Mouse (Mus musculus) heart, postnatal 14 days (tissue): Measurements from ENCODE around the gene Vwa3b. TPM values are rescaled to one million over a fixed set of nuclear protein-coding genes. Genes with fewer than 3 reads are reported as not detected.

ENCODE experiments used
- DNase-seq, 2 experiments: peaks; one replicate each; pipeline ENCODE4 v3.0.0; 2021 to 2022
- intact Hi-C: fragments of 180-260 bp; cut with DNase I; formaldehyde crosslinking; loops from one replicate; pipeline ENCODE4 v1.15.1; 2025
- long read RNA-seq, 2 experiments: library from polyadenylated mRNA; stranded (forward); transcript quantifications; one replicate each; pipeline ENCODE4 v2.0.0; 2021
- total RNA-seq, 2 experiments: library from RNA; stranded (reverse); gene quantifications; 2 replicates each; pipeline ENCODE4 v1.2.3; 2021

Vwa3b gene
- total RNA-seq = under 1 TPM; 0.20 to 0.65 TPM
- long read RNA-seq, experiment 1 = 0 reads
- long read RNA-seq, experiment 2 = 0 reads

DNA sequence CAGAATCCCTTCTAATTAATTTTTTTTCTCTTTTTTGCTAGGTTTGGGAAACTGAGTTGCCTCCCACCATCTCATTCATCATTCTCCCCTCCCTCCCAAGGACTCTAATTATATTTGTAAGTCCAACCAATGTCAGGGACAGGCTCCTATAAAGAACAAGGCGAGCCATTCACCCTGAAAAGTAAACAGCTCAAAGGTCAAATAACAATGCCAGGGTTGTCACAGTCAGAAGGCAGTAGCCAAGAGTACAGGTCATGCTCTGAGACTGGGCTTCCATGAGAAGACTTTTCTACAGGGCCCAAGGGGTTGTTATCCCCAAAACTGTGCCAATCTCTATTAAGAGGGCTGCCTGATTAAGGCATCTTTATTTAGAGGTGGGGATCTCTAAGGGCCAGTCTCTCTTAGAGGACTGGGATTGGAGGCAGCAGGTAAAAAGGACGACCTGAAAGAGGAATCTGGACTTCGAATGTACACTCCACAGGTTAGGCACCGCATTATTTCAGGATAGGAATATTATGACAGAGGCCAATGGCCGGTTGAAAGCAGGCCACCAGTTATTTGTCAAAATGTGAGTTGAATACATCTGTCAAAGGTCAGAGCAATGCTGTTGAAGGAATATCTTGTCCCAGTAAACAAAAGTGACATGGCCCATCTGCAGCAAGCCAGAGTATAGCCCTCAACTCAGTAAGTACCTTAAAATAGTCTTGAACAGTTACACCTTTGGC lies at the start of gene Vwa3b:
TSS of gene Vwa3b (plus strand) at position 635 of the 725 bp plus-strand sequence.
- no peak for DNase-seq
- intact Hi-C loops = no loop called here

DNA sequence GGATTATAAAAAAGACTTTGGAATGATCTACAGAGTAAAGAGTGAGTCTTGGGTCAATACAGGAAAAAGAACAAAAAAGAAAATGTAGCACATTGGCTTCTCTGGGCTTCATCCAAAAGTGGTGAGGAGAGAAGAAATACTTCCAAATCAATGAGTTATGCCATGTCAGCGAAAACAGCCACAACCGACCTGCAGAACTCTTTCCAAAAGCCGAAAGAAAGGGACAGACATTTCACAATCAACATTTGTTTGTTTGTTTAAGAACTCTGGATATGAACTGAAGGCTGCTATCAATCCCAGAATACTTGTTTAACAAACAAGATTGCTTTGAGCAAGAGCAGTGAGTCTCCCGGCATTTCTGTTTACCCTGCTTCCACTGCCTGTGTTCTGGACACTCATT lies 49.6 kb upstream of the Vwa3b start:
- no peak for DNase-seq
- intact Hi-C loops = no loop called here

DNA sequence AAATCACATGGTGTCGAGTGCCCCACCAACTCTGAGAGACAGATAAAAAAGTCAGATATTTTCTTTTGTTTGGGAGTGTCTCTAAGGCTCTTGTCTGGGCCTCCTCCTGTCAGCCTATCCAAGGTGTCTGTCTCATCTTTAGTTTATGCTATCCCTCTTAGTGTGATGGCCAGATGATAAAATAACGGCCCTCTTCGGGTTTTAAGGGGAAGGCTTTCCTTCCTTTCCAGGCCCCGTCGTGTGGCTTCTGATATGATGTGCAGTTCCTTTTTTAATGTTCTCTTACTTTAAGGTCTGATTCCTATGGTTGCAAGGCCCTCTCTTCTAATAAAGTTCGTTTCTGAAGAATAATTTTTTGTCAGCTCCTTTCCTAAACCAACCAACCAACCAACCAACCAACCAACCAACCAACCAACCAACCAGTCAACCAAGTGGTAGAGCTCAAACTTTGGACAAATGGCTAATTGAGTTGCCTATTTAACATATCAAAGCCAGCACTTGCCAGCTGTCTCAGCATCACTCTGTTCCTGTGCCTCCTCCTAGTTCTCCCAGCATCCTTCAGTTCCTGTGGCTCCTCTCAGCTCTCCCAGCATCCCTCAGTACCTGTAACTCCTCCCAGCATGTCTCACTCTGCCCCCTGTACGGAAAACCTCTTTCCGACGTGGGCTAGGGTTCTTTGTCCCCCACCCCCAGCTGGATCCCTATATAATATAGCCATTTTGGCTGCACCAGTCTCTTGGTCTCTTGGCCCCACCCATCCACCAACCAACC lies 44.0 kb upstream of the Vwa3b start:
- intact Hi-C loops = no loop called here
- DNase-seq = no peak

- DNase-seq = no peak
- intact Hi-C loops = no loop called here
Measured at GRCm38 (mm10) chr1:36983754-36984153, 42.6 kb upstream of the Vwa3b start.

DNA sequence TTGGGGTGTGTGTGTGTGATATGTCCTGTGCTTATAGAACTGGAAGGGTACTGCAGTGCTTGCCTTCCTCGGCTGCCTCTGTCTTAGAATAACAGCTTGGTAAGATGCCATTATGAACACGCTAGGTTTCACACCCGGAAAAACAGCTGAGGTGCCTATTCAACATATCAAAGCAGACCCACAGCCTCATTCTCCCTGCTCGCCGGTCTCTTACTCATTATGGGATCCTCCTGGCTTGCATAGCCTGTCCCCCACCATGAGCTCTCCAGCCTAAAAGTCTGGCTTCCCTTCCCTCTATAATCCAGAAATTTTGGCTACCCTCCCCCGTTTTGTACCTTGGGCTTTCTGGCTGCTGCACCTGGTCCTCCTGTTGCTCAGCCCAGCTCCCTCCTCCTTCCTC lies 42.0 kb upstream of the Vwa3b start:
- DNase-seq = no peak
- intact Hi-C loops = no loop called here

DNA sequence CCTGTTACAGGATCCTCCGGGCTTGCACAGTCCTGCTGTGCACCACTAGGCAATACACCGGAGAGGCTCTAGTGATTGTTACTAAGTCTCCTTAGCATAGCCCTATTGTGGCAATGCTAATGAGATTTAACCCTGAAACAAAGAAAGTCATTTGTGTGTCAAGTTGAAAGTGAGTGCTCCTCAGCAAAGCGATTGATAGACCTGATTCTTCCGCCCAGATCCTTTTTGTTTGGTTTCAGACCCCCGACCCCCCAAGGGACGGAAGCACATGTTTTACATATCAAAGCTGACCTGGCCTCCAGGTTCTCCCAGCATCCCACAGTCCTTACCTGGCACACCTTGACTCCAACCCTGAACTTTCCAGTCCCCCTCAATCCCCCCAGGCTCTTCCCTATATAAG lies 40.5 kb upstream of the Vwa3b start:
- no peak for DNase-seq
- intact Hi-C loops = no loop called here

DNA sequence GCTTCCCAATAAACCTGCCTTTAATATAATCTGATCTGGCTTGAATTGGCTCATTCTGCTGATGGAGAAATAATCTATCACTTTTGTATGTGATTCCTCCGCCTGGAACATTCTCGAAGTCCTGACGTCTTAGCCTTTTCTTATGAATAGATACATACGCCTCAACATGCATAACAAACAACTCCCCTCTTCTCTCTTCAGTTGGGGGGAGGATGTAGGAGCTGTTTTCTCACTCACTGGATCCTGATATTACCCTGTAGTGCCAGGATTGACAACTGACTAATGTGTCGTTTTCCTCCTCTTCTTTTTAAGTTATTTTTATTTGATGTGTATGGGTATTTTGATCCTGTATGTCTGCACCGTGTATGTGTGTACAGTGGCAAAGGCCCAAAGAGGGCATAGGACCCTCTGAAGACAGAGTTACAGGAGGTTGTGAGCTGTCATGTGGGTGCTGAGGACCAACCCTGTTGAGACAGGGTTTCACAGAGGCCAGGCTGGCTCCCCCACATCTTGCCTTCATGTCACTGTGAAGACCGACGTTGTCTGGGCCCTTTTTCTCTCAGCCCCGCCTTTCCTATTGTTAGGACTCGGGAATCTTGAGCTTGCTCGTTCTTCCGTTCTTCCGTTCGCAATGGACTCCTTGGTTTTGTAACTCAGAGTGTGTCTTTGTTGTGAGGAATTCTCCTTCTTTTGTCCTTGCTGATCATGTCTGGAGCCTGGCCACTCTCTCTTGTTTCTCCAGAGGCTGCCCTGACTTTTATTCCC lies 39.8 kb upstream of the Vwa3b start:
- DNase-seq = no peak
- intact Hi-C loops = no loop called here

DNA sequence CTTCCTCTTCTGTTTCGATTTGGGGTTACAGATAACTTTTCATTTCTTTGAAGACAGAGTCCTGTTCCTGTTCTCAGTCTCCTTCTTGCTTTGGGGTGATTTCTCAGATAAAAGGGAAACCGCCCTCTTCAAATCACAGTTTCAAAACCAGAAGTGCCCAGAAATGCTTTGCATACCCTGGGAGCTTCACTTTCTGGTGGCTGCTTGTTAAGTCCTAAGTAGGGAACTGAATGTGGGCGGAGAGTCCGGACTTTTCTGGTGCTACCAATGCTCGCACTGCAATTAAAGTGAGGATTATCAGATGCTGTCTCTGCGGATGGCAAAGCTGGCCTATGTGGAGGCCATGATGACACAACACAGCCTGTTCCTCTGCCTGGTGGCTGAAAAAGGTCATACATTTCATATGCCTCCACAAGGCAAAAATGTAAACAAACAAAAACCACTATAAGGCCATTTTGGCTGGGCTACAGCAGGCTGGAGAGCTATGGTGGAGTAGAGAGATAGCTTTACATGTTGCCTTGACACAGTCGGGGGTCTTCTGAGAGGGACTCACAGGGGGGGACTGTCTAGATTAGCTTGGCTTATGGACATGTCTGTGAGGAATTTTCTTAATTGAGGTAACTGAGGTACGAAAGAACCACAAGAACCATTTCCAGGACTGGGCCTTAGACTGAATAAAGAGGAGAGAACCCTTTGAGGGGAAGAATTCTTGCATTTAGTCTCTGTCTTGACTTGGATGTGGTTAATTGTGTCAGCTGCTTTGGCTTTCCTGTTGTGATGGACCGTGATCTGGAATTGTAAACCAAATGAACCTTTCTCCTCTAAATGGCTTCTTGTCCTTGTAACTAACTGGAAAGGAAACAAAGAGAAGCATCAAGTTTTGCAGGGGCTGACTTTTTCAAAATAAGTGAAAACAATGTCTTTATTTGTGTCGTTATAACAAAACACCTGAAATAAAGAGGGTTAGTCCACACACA lies 38.9 kb upstream of the Vwa3b start:
- no peak for DNase-seq
- intact Hi-C loops = no loop called here

DNA sequence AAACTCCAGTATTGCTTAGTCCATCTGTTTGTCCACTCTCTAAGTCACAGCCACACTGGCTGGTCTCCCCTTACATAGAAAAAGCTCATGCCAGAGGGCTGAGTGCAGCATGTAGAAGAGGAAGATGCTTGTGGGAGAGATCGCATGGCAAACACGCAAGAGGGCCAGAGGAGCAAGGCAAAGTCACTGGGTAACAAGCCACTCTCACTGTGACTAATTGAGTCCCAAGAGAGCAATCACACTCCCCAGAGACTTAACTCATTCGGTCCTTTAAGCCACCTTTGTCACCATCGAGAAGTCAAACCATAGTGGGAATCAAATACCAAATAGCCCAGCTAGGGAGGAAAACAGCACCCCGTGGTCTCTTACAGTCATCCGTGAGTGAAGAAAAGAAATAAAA lies 38.2 kb upstream of the Vwa3b start:
- intact Hi-C loops = no loop called here
- no peak for DNase-seq

- DNase-seq = no peak
- intact Hi-C loops = no loop called here
Measured at GRCm38 (mm10) chr1:36988561-36988960, 37.8 kb upstream of the Vwa3b start.

DNA sequence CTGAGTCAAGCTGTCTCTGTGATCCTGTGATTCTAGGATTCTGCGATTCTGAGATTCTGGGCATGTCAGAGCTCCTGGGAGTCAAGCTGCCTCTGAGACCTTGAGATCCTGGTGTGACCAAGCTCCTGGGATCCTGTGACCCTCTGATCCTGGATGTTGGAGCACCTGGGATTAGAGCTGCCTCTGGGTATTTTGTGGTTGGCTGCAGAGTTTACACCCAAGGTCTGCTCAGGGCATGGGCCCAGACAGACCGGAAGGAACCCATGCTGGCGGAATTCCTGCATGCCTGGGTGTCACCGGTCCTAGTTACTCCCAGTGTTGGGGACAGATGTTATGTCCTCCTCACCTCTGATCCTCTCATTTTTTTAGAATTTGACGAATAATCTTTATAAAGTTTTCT lies 32.1 kb upstream of the Vwa3b start:
- intact Hi-C loops = no loop called here
- DNase-seq = no peak

GRCm38 (mm10) chr1:36995760-36996159 lies 30.6 kb upstream of the Vwa3b start:
- intact Hi-C loops = no loop called here

GRCm38 (mm10) chr1:36996561-36997213 lies 29.7 kb upstream of the Vwa3b start:
- intact Hi-C loops = no loop called here
- peak; percentile 57 to 70 for DNase-seq

More at GRCm38 (mm10) chr1:36995760-36996159, 30.6 kb upstream of the Vwa3b start:
- no peak for DNase-seq

DNA sequence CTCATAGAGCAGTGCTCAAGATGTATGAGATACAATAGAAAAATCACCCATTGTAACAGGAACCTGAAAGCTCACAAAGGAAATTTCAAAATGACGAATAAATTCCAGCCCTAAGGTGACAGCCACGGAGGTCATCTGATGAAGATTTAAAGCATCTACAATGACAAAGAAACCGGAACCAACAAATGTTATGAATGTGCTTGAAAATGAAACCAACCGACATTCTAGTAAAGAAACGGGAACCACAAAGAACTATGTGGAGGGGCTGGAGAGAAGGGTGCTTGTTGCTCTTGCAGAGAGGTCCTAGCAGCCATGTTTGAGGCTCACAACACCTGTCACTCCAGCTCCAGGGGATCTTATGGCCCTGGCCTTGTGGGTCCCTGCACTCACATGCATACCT lies 26.1 kb upstream of the Vwa3b start:
- intact Hi-C loops = no loop called here
- no peak for DNase-seq

DNA sequence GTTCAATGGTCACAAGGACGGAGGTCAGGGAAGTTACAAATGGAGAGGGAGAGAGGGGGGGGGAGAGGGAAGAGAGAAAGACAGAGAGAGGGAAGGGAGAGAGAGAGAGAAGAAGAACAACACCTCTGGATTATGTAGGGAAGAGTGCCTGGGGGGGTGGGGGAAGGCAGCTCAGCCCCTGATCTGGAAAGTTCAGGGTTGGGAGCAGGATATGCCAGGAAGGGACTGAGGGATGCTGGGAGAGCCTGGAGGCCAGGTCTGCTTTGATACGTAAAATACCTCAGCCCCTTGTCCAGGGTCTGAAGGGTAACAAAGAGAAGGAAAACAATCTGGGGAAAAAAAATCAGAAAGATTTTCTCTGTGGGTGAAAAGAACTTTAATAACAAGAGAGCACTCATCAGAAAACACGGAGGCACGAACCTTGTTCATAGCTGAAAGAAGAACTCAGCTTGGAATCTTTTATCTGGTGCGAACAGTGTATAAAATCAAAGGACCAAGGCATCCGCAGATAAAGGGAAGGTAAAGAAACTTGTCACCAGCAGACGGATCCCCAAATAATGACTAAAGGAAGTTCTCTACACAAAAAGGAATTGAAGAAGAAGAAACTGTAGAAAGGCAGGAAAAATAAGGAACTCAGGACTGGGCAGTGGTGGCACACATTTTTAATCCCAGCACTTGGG lies 24.6 kb upstream of the Vwa3b start:
- no peak for DNase-seq
- intact Hi-C loops = no loop called here

GRCm38 (mm10) chr1:37002316-37003008 lies 23.9 kb upstream of the Vwa3b start:
- DNase-seq = no peak
- intact Hi-C loops = no loop called here

- DNase-seq = no peak
- intact Hi-C loops = no loop called here
Measured at GRCm38 (mm10) chr1:37004533-37004932, 21.9 kb upstream of the Vwa3b start.

DNA sequence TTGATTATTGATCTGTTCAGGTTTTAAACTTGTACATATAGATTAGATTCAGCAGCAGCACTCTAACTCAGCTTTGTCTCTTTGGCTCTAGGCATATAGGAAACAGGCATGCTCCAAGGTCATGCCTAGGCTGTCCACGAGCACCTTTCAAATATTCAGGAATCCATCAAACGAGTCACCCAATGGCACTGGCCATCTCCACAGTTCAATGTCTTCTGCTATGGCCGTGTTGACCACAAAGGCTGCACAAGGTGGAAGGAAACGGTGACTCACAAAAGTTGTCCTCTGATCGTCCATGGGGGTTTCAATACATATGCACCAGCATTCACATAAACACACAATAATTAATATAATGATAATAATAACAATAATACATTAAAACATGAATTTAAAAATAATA lies 21.4 kb upstream of the Vwa3b start:
- DNase-seq = no peak
- intact Hi-C loops = no loop called here
